Mouse (Mus musculus) frontal cortex, postnatal 14 days (tissue): ENCODE results near the gene Pcdh11x.
"Not testable (repeated sequence)": the region's sequence is repeated elsewhere in the genome, so short reads cannot be mapped to it uniquely, and the experiment has no call there.

Experiments
- DNase-seq, 2 experiments: peaks; one replicate each; pipeline ENCODE4 v3.0.0; 2022; ENCODE audit warnings: low spot score in 2 of 2

The Pcdh11x gene

DNA sequence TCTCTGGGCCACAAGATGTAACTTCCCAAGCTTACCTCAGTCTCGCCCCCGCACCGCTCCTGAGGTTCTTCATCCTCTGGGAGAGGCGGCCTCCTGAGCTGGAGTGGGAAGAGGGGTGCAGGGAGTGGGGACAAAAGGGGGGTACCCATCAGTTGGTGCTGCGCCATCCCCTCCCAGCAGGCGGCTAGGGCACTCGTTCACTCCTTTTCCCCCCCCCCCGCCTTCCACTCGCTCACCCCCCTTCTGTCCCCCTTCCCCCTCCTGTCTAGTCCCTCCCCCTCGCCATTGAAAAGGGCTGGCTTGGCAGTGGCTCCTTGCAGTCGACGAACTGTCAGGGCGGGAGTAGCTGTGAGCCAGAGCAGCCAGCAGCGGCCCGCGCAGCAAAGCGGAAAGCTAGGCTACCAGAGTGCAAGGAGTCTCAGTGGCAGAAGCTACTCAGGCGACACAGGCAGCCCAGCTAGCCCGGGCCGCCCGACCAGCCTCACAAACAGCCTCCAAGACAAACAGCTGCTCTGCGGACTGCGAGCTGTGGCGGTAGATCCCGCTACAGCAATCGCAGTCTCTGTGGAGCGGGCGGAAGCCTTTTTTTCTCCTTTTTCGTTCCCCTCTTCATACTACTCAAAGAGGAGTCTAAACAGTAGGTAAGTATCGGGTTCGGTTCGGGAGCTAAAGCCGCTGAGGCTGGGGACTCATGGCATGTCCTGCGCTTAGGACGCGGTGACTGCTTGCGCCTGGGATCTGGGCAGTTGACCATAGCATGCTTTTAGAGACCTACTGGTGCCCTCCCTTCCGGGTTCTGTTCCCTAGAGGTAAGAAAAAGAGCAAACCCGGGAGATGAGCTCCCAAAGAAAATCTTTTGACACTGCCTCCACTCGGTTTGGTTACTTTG lies at the start of gene Pcdh11x:
TSS of gene Pcdh11x (plus strand) at position 249 of the 889 bp plus-strand sequence.
- peak; percentile 32 to 46 for DNase-seq

DNA sequence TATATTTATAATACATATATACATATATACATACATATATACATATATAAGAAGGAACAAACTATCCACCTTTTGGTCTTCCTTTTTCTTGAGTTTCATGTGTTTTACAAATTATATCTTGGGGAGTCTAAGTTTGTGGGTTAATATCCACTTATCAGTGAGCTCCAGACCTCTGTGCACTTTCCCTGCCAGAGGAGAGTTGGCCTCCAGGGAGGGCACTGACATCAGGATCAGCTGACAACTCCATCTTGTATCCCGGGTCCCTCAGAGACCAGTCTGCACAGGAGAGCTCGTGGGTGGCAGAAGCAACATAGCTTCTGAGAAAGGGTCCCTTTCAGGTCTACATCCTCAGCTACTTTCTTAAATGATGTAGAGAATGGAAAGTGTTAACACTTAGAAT lies 30.0 kb upstream of the Pcdh11x start:
- no peak for DNase-seq

DNA sequence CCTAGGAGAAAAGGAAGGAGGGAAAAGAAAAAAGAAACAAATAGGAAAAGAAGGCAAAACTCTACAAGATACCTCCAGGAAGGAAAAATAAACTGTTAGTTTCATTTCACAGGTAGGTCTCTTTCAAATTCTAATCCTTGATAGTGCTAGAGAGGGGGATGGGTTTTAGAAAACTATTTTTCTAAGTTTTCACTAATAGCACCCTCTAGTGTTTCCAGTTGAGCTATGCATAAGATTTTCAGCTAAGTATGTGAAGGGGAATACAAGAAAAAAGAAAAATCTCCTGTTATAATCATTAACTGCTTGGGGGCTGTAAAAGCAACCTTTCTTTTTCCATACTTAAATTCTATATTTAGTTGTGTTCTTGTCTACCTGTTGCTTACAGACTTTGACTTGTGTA lies 4.5 kb upstream of the Pcdh11x start:
- DNase-seq = no peak

DNA sequence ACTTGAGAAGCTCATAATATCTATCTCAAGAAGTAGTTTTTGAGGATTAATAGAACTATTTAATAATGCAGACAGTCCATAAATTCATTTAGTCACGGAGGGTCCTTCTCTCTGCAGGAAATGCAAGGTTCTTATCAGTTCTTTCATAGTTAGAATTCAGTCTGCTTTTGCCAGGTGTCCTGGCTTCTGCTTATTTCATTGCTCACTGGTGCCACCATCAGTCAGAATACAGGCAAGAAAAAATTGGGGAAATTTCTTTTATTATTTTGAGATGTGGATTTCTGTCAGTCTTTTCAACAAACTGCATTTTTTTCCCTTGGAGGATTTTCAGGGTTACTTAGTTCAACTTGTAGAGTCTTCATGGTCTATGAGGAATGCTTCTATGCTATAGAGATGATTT lies 2.6 kb upstream of the Pcdh11x start:
- no peak for DNase-seq

DNA sequence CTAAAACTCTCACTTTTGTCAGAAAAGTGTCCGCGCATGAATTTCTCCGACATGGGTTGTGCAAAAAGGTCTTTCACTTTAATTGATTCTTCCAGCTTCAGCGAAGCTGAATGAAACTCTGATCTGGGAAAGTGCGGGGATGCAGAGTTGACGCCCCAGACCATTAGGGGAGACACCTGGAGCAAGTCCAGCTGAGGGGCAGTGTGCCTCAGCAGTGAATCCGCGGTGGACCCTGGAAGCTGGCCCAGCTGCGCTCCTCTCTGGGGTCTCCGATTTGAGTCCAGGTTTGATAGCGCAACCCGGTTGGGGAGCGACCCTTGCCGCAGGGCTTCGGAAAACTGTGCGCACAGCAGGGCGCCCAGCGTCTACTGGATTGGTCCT lies 831 bp downstream of the Pcdh11x start:
- peak in 1 of 2 experiments; percentile 10 for DNase-seq

DNA sequence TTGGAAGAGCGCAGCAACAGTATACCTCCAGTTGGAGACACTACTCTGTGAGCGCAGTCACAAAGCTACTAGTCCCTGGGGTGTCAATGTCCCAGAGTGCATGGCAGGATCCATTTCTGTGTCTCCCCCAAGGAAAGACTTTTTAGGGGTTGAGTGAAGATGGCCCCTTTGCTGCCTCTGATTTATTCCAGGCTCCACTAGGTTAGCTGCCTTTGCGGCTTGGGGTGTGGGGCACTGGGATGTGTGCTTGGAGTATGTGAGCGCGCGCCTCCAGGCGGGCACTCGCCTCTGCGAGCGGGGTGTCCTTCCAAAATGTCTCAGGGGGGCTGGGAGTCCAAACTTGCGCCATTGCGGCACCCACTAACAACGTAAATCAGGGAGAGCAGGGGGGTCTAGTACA lies 1.6 kb downstream of the Pcdh11x start:
- peak in 1 of 2 experiments; percentile 18 for DNase-seq

DNA sequence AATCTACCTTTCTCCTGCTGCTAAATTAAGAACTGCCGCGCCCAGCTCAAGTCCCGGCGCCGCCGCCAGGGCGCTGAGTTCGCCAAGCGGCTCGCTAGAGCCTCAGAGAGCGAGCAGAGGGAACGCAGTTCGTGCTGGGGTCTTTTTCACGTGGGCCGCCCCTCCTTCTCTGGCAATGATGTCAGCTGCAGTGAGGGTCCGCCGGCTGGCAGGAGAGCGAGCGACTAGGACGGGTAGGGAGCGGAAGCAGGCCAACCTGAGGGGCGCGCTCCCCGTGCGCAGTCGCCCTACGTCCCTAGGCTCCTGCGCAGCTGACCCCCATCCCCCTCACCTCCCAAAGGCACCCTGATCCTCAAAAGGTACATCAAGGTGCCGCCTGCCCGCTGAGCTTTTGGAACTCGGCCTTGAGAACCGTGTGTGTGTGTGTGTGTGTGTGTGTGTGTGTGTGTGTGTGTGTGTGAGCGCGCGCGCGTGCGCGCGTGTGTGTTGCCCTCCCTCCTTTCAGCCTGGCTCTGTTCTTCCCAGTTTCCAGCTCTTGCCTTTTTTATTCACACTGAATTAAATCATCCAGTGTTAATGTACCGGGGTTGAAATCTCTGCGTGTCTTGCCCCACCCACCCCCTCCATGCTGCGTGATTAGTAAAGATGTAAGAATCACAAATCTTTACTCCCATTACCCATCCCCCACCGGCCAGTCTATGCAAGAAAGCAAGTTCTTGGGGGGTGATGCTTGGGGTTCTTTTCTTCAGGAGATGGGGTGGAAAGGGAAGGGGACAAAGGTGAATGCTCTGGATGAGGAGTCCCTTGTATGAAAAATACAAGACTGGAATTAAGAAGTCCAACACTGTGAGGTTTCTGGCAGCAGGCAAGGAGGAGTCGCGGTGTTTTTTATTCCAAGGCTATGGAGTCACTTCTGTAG lies 3.0 kb downstream of the Pcdh11x start:
- peak; percentile 17 to 25 for DNase-seq

DNA sequence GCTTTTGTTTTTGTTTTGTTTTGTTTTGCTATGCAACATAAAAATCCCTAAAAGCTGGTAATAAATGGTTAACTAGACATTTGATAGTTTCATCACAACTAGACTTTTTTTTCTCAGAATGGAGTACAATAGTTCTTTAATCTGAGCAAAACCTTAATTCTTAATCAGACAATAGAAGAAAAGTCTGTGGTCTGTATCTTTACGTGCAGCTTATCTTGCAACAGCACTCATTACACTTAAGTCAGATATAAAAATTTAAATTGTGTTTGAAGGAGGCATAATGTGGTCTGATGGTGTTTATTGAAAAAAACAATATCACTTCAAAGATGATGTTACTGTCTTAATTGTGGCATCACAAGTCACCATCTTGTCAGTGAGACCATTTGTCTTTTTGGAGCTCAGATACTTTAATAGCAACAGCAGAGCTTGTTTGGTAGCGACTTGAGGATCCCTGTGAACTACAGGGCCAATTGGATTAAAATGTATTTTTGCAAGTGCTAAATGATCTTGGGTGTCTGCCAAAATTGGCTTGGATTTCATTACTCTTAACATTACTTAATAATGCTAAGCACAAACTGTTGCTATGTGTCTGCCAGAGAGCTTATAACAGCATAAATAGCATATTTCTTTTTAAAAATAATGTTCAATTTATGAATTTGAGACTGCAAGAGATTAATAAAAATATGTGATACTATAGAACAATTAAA lies 11.6 kb downstream of the Pcdh11x start:
- no peak for DNase-seq

DNA sequence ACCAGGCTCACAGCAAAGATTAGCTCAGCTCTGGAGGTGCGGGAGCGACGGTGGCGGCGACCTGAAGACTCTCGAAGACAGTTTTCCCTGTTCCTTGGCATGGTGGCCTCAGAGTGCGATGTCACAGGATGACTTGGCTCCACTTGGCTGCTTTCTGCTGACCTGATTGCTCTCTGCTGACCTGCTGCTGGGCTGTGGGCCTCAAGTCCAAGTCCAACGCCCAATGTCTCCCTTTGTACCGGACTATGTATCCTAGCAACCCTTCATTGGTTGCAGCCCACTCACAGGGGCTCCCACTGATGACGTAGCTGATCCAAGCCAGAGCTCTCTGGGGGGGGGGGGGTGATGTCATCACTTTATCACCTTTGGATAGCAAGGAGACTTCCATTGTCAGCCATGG lies 22.9 kb downstream of the Pcdh11x start, which contains the start of gene H2afb3:
TSS of gene H2afb3 (minus strand) at position 101 of the 400 bp plus-strand sequence.
- not testable (repeated sequence) for DNase-seq

DNA sequence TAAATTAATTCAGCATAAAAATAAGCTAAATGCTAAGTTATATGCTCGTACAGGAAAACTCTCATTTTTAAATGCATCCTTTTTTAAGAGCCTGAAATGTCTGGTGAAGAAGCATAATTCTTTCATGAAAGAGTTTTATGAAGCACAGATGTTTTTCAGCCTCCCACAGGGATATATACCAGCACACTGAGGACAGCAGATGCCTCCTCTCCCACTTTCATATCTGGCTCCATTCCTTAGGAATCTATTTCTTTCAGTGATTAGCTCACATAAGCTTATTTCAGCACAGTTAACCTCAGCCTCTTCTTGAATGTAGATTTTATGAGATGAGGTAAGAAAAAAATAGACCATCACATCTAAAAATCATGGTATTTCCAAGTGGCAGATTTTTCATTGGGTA lies 176.2 kb downstream of the Pcdh11x start:
- no peak for DNase-seq

DNA sequence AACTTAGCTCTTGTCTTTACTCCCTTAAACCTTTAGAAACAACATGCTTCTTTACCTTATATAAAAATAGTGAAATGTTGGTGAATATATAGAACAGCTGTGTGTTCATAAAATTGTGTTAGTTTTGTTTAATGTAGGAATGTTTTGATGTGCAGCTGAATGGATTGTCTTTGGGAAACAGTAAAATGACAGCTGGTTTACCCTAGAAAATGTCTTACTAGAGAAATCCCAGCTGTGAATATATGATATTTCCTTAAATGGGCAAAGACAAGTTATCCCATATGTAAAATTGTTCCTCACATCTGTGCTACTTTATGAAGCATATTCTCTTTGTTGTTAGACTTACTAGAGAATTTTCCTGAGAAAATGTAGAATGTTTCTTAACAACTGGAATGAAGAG lies 196.4 kb downstream of the Pcdh11x start:
- no peak for DNase-seq

DNA sequence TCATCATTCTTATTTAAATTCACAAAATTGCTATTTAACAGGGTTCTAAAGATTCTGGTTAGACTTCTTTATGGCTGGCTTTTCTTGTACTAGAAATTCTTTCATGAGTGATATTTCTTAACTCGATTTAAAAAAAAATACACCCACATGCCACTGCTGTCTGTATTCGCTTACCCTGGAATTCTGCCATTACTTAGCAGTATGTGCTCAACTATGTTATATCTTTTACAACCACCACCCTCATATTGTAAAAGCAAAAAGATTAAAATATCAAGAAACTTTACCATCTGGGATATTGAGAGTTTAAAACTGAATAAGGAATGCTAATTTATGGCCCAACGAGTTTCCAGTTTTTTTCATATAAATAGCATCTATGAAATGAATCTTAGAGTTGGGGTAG lies 234.9 kb downstream of the Pcdh11x start:
- no peak for DNase-seq

DNA sequence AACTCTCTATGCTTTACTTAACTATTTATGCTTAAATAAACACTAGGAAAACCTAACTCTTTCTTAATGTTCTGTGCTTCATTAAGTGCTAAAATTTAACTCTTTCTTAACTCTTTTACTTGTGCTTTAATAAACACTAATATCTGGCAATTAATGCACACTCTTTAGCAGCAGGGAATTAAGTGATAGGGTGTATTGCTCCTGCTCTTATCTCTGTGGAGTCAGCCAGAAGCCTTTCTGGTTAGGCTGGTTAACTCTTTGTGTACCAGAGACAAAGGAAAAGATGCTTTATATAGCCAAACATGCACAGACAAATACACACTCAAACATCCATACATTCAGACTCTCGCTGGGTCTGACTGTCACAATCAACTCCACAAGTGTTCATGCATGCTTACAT lies 309.2 kb downstream of the Pcdh11x start:
- DNase-seq = no peak

DNA sequence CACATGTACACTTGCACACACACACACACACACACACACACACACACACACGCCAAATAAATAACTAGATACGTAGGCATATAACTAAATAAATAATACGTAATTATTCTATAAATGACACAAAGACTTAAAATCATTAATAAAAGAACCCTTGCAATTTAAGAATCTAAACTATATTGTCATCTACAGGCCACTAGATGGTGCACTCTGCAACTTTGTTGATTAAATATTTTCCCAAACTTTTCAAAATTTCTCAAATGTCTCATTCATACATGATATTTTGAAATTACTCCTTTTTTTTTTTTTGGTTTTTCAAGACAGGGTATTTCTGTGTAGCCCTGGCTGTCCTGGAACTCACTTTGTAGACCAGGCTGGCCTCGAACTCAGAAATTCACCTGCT lies 328.4 kb downstream of the Pcdh11x start:
- DNase-seq = no peak

DNA sequence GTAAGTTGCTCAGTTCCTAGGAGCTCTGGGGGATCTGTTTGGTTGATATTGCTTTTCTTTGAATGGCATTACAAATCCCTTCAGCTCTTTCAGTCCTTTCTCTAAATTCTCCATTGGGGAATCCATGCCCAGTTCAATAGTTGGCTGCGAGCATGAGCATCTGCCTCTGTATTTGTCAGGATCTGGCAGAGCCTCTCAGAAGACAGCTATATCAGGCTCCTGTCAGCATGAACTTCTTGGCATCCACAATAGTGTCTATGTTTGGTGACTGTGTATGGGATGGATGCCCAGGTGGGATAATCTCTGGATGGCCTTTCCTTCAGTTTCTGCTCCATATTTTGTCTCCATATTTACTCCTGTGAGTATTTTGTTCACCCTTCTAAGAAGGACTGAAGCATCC lies 380.2 kb downstream of the Pcdh11x start:
- not testable (repeated sequence) for DNase-seq

DNA sequence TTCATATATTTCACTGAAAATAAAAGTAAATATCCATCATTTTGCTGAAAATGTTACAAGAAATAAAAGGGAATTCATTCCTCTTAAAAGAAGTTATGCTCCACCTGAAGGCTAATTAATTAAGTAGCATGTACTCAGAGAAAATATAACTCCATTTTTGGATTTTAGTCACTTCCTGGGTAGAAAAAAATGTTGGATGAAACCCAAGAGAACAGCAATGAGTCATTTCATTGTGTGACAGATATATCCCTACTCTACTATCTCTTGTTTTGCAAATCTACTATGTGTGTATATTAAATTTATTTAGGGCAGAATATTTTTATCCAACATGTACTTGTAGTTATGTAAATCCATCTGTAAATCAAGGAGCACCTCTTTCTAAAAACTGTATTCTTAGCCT lies 444.1 kb downstream of the Pcdh11x start:
- no peak for DNase-seq

DNA sequence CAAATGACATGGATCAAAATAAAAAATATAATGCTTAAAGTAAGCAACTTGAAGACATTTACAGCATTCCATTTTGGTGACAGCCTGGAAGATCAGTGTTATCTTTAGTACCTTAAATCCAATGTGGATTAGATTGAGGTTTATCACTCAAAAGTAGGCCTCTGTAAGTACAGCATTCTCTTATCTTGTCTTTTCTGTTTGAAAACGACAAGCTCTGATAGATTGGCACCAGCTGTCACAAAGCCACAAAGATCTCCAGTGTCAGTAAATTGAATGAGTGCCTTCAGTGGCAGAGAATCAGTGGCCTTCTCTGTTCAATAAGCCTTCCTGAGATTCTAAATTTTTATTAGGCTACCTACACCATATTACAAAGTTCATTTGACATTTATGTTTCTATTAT lies 445.7 kb downstream of the Pcdh11x start:
- DNase-seq = no peak

DNA sequence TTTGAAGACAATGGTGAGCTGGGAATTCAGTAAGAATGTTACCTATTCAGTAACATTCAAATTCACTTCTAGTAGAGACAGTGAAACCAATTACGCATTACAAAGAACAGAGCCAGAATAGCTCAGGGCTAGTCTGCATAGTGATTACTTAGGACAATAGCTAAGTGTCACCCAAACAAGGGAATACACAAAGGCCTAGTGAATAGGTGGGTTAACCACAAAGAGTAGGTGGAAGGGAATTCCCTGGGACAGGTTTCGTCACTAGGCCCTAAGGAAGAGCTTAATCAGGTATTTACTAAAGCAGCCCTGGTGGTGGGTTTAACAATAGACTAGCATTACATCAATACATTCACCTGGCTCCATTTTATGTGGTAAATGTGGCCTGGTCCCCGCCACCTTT lies 654.5 kb downstream of the Pcdh11x start:
- no peak for DNase-seq
